Mouse (Mus musculus): ENCODE data around the gene Arhgap10.

- no peak for TF ChIP-seq CTCF (conservative IDR thresholded peaks at IDR 0.05 in 1 of 2, IDR thresholded peaks at IDR 0.05 in 1 of 2; ENCODE audit: low read depth in 2 of 2, low read length in 2 of 2)
- no peak for TF ChIP-seq POLR2A (IDR thresholded peaks at IDR 0.05; ENCODE audit: low read depth, low read length)
- TF ChIP-seq TBP (conservative IDR thresholded peaks at IDR 0.05; ENCODE audit: low read depth, low read length), result no peak
Measured at GRCm38 (mm10) chr8:77227742-77228141, 290.0 kb downstream of the Arhgap10 start.

All from CH12.LX (cell line).